Mouse (Mus musculus): ENCODE measurements around the gene Crocc.

Crocc gene

GRCm38 (mm10) chr4:140986711-140987395 is 73.5 kb downstream of the Crocc start, which contains the start of gene Atp13a2:
Gene Atp13a2 (plus strand): TSS chr4:140986873.
- in situ Hi-C loops (cut with MboI, MseI), result loop anchor here in 1 of 2 experiments (5.0 kb wide), 1 partner anchor 75 kb away; the partner anchor contains the start of gene Crocc

DNA sequence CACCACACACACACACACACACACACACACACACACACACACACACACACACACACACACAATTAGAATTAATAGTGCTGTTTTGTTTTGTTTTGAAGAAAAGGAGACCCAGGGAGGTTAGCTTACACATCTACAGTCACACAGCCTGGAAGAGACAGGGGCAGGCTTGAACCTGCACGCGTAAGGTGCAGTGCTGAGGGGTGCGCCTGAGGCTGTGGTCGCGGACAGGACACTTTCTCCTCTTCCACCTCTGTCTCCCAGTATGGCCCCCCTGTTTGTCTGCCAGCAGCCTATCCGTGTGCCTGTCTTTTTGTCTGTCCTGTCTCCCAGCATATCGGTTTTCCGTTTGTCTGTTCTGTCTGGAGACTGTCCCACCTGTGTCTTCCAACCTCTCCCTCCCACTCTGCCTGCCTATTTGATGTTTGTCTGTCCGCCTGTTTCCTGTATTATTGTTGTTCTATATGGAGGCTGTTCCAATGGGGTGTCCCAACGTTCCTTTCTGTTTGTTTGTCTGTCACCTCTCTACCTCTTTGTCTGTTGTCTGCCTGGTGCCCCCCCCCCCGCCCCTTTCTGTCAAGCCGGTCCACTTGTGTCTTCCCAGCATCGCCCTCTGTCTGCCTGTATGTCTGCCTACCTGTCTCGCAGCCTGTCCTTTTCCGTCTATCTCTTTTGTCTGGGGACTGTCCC is 74.2 kb downstream of the Crocc start:
- in situ Hi-C loops (cut with MboI, MseI), result loop anchor here in 1 of 2 experiments (5.0 kb wide), 1 partner anchor 76 kb away; the partner anchor contains the start of gene Crocc

DNA sequence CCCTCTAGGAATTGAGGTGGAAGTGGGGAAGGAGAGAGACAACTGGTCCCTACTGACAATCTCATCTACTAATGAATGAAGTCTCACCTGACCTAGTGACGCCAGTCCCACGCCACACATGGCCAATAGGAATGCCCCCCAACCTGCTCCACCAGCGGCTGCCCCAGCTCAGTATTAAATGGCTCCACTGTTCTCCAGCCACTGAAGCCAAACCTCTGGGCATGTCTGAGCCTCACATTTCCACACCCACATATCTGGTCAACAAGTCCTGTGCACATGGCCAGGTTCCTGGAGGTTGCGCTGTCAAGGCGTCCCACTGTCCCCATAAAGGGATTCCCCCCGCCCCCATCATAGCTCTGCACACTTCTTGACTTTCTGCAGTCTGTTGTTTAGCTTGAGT is 75.8 kb downstream of the Crocc start:
- in situ Hi-C loops (cut with MboI, MseI), result no loop called here

- in situ Hi-C loops (cut with MboI, MseI), result no loop called here
Measured at GRCm38 (mm10) chr4:140983442-140983841, 76.9 kb downstream of the Crocc start.

DNA sequence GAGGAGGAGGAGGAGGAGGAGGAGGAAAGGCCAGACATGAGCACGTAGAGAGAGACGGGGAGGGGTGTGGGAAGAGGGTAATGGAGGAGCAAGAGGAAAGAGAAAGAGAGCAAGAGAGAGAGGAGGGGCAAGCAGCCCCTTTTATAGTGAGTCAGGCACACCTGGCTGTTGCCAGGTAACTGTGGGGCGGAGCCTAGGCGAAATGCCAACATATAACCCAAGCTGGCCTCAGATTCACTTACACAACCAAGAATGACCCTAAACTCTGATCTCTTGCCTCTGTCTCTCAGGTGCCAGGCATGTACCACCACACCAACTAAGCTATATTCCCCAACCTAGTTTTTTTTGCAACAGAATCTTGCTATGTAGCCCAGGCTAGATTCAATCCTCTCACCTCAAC is 77.5 kb downstream of the Crocc start:
- in situ Hi-C loops (cut with MboI, MseI), result no loop called here

DNA sequence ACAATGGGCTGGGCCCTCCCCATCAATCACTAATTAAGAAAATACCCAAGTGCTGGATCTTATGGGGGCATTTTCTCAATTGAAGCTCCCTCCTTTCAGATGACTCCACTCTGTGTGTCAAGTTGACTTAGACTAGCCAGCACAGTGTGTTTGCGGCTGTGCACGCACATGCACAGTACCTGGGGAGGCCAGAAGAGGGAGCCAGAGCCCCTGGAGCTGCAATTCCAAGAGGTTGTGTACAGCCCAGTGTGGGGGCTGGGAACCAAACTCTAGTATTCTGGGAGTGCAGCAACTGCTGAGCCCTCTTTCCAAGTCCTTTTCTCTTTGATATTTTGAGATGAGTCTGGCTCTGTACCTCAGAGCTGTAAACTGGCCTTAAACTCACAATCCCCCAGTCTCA is 78.7 kb downstream of the Crocc start:
- in situ Hi-C loops (cut with MboI, MseI), result no loop called here

DNA sequence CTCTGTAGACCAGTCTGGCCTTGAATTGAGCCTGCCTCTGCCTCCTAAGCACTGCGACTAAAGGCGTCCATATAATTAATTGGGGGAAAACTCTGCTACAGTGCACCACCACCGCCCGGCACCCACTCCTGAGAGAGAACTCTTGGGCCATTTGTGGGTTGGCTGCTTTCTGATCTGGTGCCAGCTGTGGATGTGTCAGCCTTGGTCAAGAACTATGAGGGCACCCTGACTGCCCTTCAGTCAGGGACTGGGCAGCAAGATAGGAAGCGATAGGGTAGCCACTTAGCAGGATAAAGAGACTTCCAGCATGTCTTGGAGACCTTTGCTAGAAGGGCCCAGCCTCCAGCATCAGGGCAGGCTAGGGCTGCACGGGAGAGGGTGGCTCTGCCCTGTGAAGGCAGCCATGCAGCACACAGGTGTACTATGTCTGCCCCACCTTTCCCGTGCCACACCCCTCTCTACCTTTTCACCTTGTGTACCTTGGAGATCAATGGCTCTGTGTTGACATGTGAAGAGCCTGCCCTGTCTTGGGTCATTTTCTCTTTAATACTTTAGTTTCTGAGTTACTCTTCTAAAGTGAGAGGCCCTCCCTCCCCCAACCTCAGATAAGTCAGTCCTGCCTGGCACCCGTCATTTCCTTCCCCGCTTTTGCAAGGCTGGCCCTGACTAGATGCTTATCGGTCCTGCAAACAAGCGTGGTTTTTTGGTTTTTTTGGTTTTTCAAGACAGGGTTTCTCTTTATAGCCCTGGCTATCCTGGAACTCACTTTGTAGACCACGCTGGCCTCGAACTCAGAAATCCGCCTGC is 82.3 kb downstream of the Crocc start:
- in situ Hi-C loops (cut with MboI, MseI), result no loop called here

DNA sequence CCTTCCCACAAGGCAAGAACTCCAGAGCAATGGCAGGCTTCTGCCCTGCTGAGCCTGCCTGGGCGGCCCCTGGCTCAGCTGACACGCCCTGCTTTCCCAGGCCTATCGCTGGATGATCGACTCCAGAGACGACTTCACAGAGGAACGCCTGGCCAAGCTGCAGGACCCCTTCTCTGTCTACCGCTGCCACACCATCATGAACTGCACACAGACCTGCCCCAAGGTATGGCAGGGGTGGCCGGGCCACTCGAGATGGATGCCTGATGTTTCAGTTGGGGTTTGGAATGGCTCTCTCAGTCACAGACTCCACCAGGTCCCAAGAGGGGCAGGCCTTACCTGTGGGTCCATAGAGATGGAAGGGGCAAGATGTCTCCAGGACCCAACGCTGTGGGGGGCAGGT is 83.1 kb downstream of the Crocc start:
- in situ Hi-C loops (cut with MboI, MseI), result no loop called here

GRCm38 (mm10) chr4:140975356-140975755 is 85.0 kb downstream of the Crocc start:
- in situ Hi-C loops (cut with MboI, MseI), result no loop called here

DNA sequence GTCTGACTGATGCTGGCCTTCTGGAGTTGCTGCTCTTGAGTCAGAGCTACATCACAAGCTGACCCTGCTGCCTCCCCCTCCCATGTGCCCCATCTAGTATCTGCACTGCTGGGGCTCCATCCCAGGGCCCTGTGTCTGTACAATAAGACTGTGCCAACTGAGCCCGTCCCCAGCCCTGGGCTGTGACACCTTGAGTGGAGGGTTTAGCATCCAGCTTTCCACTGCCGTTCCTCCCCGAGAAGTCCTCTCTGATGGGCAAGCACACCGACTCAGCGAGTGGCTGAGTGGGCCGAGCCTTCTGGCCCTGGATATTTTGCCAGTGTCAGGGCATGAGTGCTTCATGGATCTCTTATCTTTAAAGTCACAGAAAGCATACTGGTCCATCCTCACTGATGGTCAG is 85.9 kb downstream of the Crocc start:
- in situ Hi-C loops (cut with MboI, MseI), result no loop called here

- in situ Hi-C loops (cut with MboI, MseI), result no loop called here
Measured at GRCm38 (mm10) chr4:140971691-140972090, 88.7 kb downstream of the Crocc start.

DNA sequence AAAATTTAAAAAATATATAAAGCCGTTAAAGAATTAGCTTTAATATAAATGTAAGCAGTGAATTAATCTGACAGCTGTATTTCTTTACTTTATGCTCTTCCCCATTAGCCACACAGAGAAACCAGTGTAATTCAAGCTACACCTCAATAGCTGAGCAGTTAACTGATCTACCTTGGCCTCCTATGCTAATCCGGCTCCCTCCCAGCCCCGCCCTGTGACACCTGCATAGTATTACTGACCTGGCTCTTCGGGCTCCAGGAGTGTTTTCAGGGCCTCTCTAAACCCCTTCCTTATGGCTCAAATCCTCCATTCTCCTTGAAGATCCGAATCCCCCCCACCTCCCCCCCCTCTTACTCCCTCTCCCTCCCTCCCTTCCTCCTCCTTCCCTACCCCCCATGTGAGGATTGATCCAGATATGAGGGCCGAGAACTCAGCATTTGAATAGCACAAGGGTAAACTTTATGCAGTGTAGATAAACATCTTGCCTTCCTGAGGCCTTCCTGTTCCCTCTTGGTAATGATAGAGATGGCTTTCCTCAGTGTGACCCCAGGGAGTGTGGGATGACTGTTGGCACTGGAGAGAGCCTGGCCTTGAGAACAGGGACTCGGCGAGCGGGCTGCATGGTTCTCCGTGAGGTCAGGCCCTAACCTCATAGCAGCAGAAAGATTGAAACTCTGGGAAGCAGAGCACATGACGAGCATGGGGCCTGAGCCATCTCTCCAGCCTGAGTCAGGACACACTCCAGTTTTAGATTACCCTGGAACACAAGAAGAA is 92.8 kb downstream of the Crocc start:
- in situ Hi-C loops (cut with MboI, MseI), result no loop called here

All from T-helper 17 cell (primary cell).